Mouse (Mus musculus): ENCODE data around the gene Tmem247. TPM values are rescaled to one million over a fixed set of nuclear protein-coding genes. Genes with fewer than 3 reads are reported as not detected.

The Tmem247 gene
- polyA plus RNA-seq, 1 experiment from 2014 or later, result not detected

DNA sequence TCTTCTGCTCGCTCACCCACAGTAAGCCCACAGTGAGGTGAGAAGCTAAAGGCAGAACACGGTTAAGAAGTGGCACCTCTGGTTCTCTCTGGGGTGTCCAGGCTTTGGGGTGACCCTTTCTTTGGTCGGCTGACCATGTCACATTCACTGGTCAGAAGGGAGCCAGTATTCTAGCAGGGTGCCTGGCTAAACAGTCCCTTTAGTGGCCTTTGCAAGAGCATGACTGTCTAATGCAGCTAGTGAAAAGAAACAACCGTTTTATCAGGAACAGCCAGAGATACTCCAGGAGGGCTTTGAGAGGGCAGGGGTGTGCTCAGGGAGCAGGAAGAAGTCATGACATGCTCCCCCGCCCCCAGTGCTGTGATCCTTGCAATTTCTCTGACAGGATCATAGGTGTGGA is 5.9 kb upstream of the Tmem247 start:
- ChIA-PET POLR2A (interaction anchor here (0.6 kb wide), 1 partner anchor 110 kb away, joined by 3 read pairs; no protein-coding TSS in a partner anchor), CTCF (interaction anchor here (0.6 to 1.2 kb wide), 3 partner anchors 133 to 338 kb away, joined by 3 to 4 read pairs (median 3); no protein-coding TSS in a partner anchor)
- H3K27me3 ChIP-seq, result no peaks in the 10 kb centered on the region
- no peak for TF ChIP-seq CTCF (IDR thresholded peaks at IDR 0.05)
- ATAC-seq, result no peak
- no peak for DNase-seq (ENCODE audit: low read depth, low spot score)
- in situ Hi-C loops (cut with MboI; ENCODE audit: low pct_unique_long_range_greater_than_20kb), result no loop called here

GRCm38 (mm10) chr17:86913003-86913607 is 4.0 kb upstream of the Tmem247 start:
- no peak for ATAC-seq
- in situ Hi-C loops (cut with MboI; ENCODE audit: low pct_unique_long_range_greater_than_20kb), result no loop called here
- CTCF ChIA-PET, result interaction anchor here (0.7 to 1.8 kb wide), 3 partner anchors 79 to 657 kb away, joined by 3 to 6 read pairs (median 3); no protein-coding TSS in a partner anchor
- DNase-seq (ENCODE audit: low read depth, low spot score), result no peak
- no peaks in the 10 kb centered on the region for H3K27me3 ChIP-seq
- POLR2A ChIA-PET, result no interaction called here
- no peak for TF ChIP-seq CTCF (IDR thresholded peaks at IDR 0.05)

- peak; percentile 38 for TF ChIP-seq CTCF (IDR thresholded peaks at IDR 0.05)
- POLR2A ChIA-PET, result no interaction called here
- DNase-seq (ENCODE audit: low read depth, low spot score), result no peak
- CTCF ChIA-PET, result interaction anchor here (1.0 kb wide), 1 partner anchor 106 kb away, joined by 3 read pairs; no protein-coding TSS in a partner anchor
- in situ Hi-C loops (cut with MboI; ENCODE audit: low pct_unique_long_range_greater_than_20kb), result loop anchor here (5.0 kb wide), 2 partner anchors 127 to 337 kb away; no protein-coding TSS in a partner anchor
- no peaks in the 10 kb centered on the region for H3K27me3 ChIP-seq
- no peak for ATAC-seq
Observed at GRCm38 (mm10) chr17:86915540-86915939, 1.6 kb upstream of the Tmem247 start.

GRCm38 (mm10) chr17:86918786-86919185 is 1.6 kb downstream of the Tmem247 start:
- peak; percentile 77 for TF ChIP-seq CTCF (IDR thresholded peaks at IDR 0.05)
- in situ Hi-C loops (cut with MboI; ENCODE audit: low pct_unique_long_range_greater_than_20kb), result loop anchor here (5.0 kb wide), 2 partner anchors 124 to 334 kb away; no protein-coding TSS in a partner anchor
- ATAC-seq (no peak), DNase-seq (ENCODE audit: low read depth, low spot score) (no peak)
- POLR2A ChIA-PET, result no interaction called here
- no peaks in the 10 kb centered on the region for H3K27me3 ChIP-seq
- CTCF ChIA-PET, result interaction anchor here (1.1 to 1.9 kb wide), 3 partner anchors 42 to 129 kb away, joined by 3 to 7 read pairs (median 6); no protein-coding TSS in a partner anchor

DNA sequence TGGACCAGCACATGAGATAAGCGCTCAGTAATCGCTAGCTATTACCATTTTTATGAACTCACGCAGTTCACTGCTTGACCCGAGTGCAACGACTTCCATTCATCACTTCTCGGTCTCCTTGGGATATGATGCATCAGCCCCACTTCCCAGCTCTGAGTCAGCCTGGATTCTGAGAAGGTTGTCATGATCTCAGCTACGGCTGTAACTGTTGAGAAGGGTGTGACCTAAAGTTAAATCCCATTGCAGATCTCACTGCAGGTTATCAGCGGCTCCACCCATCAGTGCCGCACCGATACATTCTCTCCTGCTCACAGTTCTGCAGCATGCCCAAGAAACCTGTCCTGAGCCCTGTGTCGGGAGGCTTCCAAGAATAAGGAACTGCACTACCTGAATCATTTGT is 2.6 kb downstream of the Tmem247 start:
- in situ Hi-C loops (cut with MboI; ENCODE audit: low pct_unique_long_range_greater_than_20kb), result loop anchor here (5.0 to 10.0 kb wide), 3 partner anchors 123 to 655 kb away; no protein-coding TSS in a partner anchor

DNA sequence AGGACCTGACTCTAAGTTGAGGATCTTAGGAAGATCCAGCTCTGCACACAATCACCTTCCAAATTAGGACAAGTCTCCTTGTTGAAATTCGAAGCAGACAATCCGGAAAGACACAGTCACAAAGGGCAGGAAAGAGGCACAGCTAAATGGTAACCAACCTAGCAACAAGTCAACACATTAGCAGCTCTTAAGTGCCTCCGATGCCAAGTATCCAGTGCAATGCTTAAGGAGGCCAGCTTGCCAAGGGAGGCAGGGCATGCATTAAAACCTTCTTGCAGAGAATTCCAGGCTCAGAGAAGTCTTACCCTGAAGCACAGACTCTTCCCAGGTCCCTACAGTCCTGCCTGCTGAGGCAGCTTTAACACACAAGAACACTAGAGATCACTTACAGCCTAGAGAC is 7.5 kb downstream of the Tmem247 start:
- ChIA-PET CTCF (no interaction called here), POLR2A (interaction anchor here (1.5 kb wide), 1 partner anchor 13 kb away, joined by 3 read pairs; no protein-coding TSS in a partner anchor)
- in situ Hi-C loops (cut with MboI; ENCODE audit: low pct_unique_long_range_greater_than_20kb), result loop anchor here (10.0 kb wide), 1 partner anchor 650 kb away; no protein-coding TSS in a partner anchor
- DNase-seq (ENCODE audit: low read depth, low spot score) (no peak), ATAC-seq (no peak)
- TF ChIP-seq CTCF (IDR thresholded peaks at IDR 0.05), result no peak
- H3K27me3 ChIP-seq, result no peaks in the 10 kb centered on the region

More for the DNA sequence above, 2.6 kb downstream of the Tmem247 start:
- no peaks in the 10 kb centered on the region for H3K27me3 ChIP-seq
- CTCF ChIA-PET, result interaction anchor here (0.9 kb wide), 1 partner anchor 128 kb away, joined by 3 read pairs; no protein-coding TSS in a partner anchor
- no peak for TF ChIP-seq CTCF (IDR thresholded peaks at IDR 0.05)
- DNase-seq (ENCODE audit: low read depth, low spot score), result no peak
- no peak for ATAC-seq
- POLR2A ChIA-PET, result no interaction called here

DNA sequence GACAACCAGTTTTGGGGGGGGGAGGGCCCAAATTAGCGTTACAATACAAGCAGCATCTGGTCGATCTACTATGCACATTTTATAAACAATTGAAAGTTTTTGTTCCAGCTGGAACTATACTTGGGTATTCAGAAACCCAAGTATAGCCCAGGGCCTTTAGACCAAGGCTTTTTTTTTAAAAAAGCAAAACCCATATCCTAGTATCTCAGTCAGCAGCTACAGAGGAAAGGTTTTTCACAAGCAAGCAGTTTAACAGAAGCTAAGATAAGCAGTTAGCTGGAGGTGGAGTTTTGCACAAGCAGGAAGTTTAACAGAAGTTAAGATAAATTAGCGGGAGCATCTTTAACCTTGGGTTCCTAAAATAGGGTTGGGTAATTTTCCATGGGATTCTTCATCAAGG is 9.7 kb downstream of the Tmem247 start:
- no peak for TF ChIP-seq CTCF (IDR thresholded peaks at IDR 0.05)
- H3K27me3 ChIP-seq, result no peaks in the 10 kb centered on the region
- ChIA-PET CTCF (interaction anchor here (1.4 to 1.8 kb wide), 2 partner anchors 118 to 122 kb away, joined by 3 to 4 read pairs; no protein-coding TSS in a partner anchor), POLR2A (interaction anchor here (1.0 kb wide), 1 partner anchor 10 kb away, joined by 7 read pairs; no protein-coding TSS in a partner anchor)
- ATAC-seq, result no peak
- in situ Hi-C loops (cut with MboI; ENCODE audit: low pct_unique_long_range_greater_than_20kb), result loop anchor here (10.0 kb wide), 1 partner anchor 648 kb away; no protein-coding TSS in a partner anchor
- DNase-seq (ENCODE audit: low read depth, low spot score), result no peak

DNA sequence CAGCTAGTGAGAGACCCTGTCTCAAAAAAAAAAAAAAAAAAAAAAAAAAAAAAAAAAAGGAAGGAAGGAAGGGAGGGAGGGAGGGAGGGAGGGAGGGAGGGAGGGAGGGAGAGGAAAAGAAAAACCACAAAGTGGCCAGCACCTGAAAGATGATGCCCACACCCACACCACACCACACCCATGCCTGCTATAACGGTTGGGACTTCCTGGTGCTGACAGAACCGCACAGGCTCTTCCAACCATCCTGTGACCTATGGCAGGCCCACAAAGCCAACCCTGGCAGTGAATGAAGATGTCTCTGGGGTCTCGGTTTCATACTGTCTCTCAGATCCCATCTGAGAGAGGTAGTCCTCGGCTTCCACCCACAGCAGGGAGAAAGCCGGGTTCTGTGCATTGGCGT is 12.2 kb downstream of the Tmem247 start:
- ATAC-seq, result no peak
- POLR2A ChIA-PET, result no interaction called here
- H3K27me3 ChIP-seq, result no peaks in the 10 kb centered on the region
- in situ Hi-C loops (cut with MboI; ENCODE audit: low pct_unique_long_range_greater_than_20kb), result loop anchor here (10.0 kb wide), 1 partner anchor 645 kb away; no protein-coding TSS in a partner anchor
- CTCF ChIA-PET, result no interaction called here
- no peak for TF ChIP-seq CTCF (IDR thresholded peaks at IDR 0.05)
- no peak for DNase-seq (ENCODE audit: low read depth, low spot score)

GRCm38 (mm10) chr17:86929981-86930380 is 12.8 kb downstream of the Tmem247 start:
- ATAC-seq, result no peak
- ChIA-PET POLR2A (no interaction called here), CTCF (interaction anchor here (0.7 kb wide), 1 partner anchor 114 kb away, joined by 3 read pairs; no protein-coding TSS in a partner anchor)
- no peak for DNase-seq (ENCODE audit: low read depth, low spot score)
- in situ Hi-C loops (cut with MboI; ENCODE audit: low pct_unique_long_range_greater_than_20kb), result loop anchor here (10.0 kb wide), 1 partner anchor 645 kb away; no protein-coding TSS in a partner anchor
- TF ChIP-seq CTCF (IDR thresholded peaks at IDR 0.05), result no peak
- no peaks in the 10 kb centered on the region for H3K27me3 ChIP-seq

DNA sequence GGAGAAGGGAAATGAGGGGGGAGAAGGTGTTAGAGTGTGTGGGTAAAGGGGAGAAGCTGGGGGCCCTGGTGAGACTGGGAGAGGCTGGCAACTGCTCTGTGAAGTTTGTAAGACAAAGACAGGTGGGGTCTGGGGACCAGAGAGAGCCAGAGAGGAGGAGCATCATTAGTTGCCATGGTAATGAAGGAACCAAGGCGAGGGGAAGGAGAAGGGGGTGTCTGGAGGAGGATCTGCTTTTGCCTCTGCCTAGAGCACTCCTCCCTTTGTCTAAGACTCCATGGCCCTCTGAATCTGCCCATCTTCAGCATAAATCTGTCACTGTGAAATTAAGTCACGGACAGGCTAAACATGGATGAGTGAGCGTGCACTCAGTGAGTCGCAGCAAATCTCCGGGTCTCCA is 15.7 kb downstream of the Tmem247 start:
- no peak for TF ChIP-seq CTCF (IDR thresholded peaks at IDR 0.05)
- ATAC-seq, result no peak

DNA sequence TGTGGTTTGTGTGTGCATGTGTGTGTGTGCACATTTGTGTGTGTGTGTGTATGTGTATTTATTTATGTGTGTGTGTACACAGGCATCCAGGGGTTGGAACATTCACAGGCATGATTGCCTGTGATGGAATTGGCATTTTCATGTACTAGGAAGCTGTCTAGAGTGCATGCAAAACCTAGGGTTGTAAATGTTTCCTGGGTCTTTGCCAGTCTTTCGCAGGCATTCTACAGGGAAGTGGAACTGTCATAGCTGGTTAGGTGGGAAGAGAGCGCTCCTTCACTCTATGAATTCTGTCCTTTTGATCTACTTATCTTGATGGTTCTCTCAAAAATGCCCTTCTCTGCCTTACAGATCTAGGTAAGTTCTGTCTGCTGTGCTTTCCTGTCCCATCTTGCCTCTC is 19.9 kb downstream of the Tmem247 start:
- ChIA-PET POLR2A (interaction anchor here (0.7 to 1.6 kb wide), 3 partner anchors 10 to 12 kb away, joined by 3 to 7 read pairs (median 3); no protein-coding TSS in a partner anchor), CTCF (interaction anchor here (1.4 kb wide), 1 partner anchor 42 kb away, joined by 3 read pairs; no protein-coding TSS in a partner anchor)
- no peak for ATAC-seq
- no peak for DNase-seq (ENCODE audit: low read depth, low spot score)
- H3K27me3 ChIP-seq, result no peaks in the 10 kb centered on the region
- in situ Hi-C loops (cut with MboI; ENCODE audit: low pct_unique_long_range_greater_than_20kb), result no loop called here
- no peak for TF ChIP-seq CTCF (IDR thresholded peaks at IDR 0.05)

More for the DNA sequence above, 15.7 kb downstream of the Tmem247 start:
- in situ Hi-C loops (cut with MboI; ENCODE audit: low pct_unique_long_range_greater_than_20kb), result no loop called here
- CTCF ChIA-PET, result no interaction called here
- POLR2A ChIA-PET, result no interaction called here
- no peaks in the 10 kb centered on the region for H3K27me3 ChIP-seq
- DNase-seq (ENCODE audit: low read depth, low spot score), result no peak

All from Patski (cell line).